Mouse (Mus musculus): ENCODE data around the gene Lama2.

Lama2 gene

DNA sequence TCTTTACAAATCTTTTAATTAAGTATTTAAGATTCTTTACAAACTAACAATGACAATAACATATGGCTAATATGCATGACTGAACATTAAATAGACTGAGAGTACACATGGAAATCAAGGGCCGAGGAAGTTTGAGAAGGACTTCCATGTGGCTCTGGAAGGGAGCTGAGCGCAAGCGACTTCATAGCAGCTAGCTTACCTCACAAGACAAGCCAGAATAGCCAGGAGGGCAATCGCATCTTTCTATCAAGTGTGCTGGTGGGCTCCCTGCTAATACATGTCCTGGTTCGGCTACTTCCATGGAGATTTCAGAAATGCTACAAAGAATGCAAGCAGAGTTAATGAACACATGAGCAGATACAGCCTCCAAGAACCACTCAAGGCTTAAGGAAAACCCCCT lies 435.4 kb downstream of the Lama2 start:
- no peak for DNase-seq (ENCODE audit: low read depth)

DNA sequence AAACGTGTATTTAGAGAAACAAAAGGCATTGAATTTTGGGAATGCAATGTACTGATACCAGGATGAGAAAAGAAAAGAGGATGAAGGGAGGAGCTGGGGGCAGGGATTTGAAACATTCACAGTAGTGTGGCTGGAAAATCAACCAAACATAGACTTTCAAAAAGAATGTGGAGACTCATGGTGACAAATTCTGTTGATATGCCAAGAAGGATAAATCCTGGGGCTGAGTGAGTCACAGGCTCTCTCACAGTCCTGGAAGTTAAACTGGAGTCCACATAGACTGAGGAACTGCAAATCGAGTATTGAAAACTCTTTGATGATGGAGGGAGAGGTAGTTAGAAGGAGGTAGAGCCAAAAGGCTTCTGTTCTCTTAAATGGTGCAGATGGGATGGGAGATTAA lies 445.3 kb downstream of the Lama2 start:
- no peak for DNase-seq (ENCODE audit: low read depth)

GRCm38 (mm10) chr10:27164738-27165137 lies 454.8 kb downstream of the Lama2 start:
- DNase-seq (ENCODE audit: low read depth): no peak

- DNase-seq (ENCODE audit: low read depth): peak; percentile 5
These were observed 457.2 kb downstream of the Lama2 start for GRCm38 (mm10) chr10:27162364-27162763.

DNA sequence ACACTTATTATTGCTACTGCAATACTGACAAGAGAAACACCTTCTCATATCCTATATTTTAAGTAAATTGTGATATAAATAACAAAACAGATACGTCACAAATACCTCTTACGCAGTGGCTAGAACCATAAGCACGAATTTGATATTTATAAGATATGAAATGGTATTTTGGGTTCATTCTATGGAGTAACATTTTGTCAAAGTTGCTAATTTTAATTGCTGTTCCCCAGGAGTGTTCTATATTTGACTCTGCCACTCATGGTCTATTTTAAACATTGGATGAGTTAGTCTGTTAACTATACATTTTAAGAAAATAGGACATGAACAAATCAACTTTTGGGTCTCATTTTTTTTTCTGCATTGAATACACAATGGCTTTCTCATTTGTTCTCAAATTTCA lies 469.3 kb downstream of the Lama2 start:
- no peak for DNase-seq (ENCODE audit: low read depth)

DNA sequence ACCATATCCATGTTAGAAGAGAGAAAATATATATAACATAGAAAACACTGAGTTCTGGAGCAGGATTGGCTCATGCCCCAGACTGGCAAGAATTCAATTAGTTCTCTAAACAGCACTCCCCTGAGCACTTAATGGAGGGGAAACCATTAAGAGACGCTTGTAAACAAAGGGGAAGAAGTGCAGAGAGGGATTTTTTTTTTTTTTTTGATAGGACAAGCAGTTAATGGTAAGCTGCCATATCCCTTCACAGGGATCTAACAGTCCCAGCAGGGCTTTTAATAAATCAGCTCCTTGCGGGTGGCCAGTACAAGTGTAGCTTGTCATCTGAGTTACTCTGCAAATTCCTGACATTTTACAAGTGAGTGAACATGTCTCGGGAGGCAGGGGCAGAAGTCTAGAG lies 479.1 kb downstream of the Lama2 start:
- no peak for DNase-seq (ENCODE audit: low read depth)

- no peak for DNase-seq (ENCODE audit: low read depth)
These were observed 483.8 kb downstream of the Lama2 start for GRCm38 (mm10) chr10:27135768-27136167.

DNA sequence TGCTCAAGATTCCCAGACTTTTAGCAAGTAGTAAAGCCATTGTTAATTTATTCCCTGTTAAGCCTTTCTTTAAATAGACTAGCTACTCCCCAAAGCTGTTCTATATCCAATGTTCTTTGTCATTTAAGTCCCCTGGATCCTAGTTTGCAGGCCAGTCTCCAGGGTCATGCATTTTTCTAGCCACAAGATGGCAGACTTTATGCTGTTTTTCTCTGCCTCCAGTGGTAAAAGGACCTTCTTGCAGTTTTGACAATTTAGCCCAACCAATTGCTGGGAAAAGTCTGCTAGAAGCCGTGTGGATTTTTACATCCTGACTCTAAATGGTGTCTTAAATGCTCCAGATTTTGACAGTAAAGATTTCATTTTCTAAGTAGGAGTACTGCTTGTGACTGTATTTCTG lies 486.4 kb downstream of the Lama2 start:
- DNase-seq (ENCODE audit: low read depth): peak; percentile 2

DNA sequence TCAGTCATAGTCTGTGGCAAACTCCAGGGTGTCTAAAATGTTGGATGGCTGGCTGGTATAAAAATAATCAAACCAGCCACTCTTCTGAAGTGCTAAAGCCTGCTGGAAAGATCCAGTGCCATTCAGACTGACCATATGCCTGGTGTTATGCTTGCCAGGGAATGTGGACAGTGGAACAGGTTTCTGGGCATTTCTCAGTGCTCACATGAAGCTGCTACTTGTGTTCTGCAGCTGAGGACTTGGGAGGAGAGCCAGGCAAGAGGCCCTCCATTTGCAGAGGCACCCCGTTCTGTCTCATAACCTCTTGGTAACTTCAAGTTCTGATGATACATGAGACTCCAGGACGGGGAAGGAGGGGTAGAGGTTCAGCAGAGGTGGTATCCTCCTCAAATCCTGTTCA lies 492.1 kb downstream of the Lama2 start:
- DNase-seq (ENCODE audit: low read depth): no peak

GRCm38 (mm10) chr10:27123763-27124162 lies 495.8 kb downstream of the Lama2 start:
- no peak for DNase-seq (ENCODE audit: low read depth)

- no peak for DNase-seq (ENCODE audit: low read depth)
These were observed 501.7 kb downstream of the Lama2 start for GRCm38 (mm10) chr10:27117815-27118214.

GRCm38 (mm10) chr10:27116938-27117647 lies 502.5 kb downstream of the Lama2 start:
- no peak for DNase-seq (ENCODE audit: low read depth)

DNA sequence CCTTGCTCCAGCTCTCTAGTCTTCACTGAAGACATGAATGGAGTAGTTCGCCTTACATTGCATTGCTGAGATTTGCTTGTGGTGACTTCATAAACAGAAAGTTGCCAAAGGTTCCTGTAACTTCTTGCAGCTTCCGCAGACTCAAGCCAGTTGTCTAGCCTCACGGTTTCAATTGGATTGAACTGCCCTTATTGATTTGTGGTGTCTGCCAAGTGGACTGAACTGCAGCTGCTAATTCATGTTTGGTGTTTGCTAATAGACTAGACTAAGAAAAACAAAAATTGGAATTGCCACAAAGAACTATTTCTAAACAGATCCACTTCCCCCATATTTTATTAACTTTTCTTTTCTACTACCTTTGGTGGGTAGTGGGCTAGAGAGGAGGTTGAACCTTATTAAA lies 505.4 kb downstream of the Lama2 start:
- DNase-seq (ENCODE audit: low read depth): no peak

- no peak for DNase-seq (ENCODE audit: low read depth)
These were observed 515.7 kb downstream of the Lama2 start for GRCm38 (mm10) chr10:27103811-27104210.

DNA sequence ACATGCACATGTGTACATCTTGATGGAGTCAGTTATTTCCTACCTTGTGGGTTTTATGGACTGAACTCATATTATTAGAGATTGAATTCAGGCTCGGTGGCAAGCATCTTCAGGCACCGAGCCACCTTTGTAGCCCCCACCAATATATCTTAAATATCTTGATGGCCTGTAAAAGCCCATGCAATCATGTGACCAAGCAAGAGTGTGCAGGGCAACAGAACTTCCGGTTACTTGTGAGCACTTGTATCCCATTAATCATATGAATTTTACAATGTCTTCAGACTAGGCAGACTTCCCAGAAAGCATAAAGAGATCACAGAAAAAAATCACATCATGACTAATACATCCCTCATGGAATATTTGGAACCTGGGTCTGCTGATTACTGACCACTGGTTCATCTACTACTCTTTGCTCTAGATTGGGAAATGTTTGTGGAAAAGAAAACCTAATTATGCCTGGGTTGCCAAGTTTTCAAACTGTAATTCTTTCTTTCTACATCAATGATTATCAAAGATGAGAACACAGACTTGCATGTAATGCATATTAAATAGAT lies 517.7 kb downstream of the Lama2 start:
- no peak for DNase-seq (ENCODE audit: low read depth)

GRCm38 (mm10) chr10:27077113-27077512 lies 542.4 kb downstream of the Lama2 start:
- DNase-seq (ENCODE audit: low read depth): no peak

DNA sequence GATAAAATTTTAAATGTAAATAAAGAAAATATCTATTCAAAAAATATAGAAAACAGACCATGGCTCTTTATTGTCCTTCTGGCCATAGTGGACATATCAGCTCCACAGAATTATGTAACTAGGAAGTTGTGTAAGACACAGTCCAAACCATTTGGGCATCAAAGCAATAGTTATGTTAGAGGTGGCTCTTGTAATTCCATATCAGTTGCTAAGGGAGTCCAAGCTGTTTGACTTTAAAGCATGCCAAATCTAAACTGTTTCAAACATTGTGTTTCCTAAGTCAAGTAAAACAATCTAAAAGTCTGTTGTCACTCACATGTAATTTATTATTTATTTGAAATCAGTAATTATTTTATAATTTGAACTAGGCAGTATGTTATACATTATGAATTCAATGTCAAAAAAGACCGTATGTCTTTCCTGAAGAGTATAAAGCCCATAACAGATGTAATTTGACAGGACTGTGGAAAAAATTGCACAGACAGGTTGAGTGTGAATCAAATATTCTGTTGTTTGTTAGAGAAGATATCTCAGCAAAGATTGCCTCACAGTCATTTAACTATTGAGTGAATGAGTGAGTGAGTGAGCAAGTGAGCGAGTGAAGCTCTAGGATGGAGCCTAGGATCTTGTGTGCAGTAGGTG lies 550.6 kb downstream of the Lama2 start:
- DNase-seq (ENCODE audit: low read depth): no peak

DNA sequence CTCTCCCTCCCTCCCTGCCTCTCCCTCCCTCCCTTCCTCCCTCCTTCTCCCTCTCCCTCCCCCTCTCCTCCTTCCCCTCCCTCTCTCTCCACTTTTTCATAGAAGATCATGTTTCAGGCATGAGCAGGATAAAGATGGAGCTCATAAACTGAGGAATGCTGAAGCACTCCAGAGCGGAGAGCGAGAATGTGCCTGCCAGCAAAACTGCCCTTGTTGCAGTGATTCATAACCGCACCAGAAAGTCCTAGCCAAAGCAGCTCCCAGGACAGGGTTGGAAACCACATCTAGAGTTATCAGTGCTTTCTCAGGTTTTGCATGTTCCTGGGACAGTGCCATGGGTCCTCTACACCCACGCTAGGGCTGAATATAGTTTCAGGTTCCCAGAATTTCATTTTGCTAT lies 555.9 kb downstream of the Lama2 start:
- DNase-seq (ENCODE audit: low read depth): no peak

DNA sequence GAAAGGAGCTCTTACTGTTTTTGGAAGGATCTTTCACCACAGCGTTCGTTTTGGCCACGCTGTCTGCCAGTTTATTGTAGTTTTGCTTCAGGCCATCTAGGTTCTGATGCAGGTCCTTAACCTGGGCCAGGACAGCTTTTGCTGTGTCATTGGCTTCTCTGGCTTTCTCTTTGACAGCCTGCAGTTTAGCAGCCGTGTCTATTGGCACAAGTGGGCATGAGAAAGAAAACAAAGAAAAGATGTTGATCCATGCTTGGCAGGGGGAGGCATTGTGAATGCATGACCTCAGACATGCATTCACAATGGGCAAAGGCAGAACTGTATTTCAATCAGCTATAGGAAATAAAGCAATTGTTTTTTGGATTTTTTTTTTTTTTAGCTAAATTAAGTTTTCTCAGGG lies 565.1 kb downstream of the Lama2 start:
- no peak for DNase-seq (ENCODE audit: low read depth)

DNA sequence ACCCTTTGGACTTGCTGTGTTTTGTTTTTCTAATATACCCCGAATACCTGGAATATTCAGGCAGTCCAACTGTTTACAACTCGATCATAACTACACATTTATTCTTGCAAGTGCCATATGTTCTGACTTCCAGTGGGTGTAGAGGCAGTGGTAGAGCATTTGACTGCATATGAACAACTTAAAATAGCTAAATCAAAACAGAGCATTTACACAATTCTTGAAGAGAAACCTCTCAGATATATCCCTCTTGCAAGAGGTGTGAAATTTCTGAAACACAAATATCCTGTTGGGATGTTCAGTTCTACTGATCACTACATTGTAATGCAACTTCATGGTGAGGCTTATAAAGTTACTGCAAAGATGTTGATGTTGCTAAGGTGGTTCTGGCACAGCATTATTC lies 572.4 kb downstream of the Lama2 start:
- no peak for DNase-seq (ENCODE audit: low read depth)

- DNase-seq (ENCODE audit: low read depth): no peak
These were observed 577.7 kb downstream of the Lama2 start for GRCm38 (mm10) chr10:27041812-27042211.

GRCm38 (mm10) chr10:27022707-27023106 lies 596.9 kb downstream of the Lama2 start:
- no peak for DNase-seq (ENCODE audit: low read depth)

DNA sequence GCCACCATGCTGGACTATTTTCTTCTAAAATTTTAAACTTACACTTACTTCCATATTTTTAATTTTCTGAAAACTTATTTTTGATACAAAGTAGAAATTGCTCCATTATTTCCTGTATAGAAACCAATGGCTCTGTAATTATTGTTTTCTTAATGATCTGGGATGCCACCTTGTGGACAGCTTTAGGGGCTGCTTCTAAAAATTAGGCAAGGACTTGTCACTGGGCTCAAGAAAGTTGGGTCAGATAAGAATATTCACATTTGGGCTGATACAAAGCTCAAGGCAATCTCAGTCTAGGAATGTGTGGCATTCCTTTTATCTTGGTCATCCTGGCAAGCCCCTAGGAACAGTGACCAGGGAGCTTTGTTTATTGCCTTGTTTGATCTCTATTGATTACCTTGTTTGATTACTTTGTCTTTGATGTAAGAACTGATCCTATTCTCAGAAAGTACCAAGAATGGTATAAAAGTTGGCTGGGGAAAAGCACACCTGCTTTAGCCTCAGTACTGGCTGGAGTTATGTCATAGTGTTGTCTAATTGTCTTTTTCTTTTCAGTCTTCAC lies 606.7 kb downstream of the Lama2 start:
- no peak for DNase-seq (ENCODE audit: low read depth)
